Mouse (Mus musculus): Measurements from ENCODE around the gene Sept10. TPM values are rescaled to one million over a fixed set of nuclear protein-coding genes. Genes with fewer than 3 reads are reported as not detected.

Sept10 gene
- 17.0 and 17.1 TPM in 2 replicates for polyA plus RNA-seq (2012; rRNA removed)

GRCm38 (mm10) chr10:59221473-59222270 lies at the start of gene Sept10, which contains the start of gene Sowahc:
Gene Sept10 (minus strand): TSS chr10:59221847.
Gene Sowahc (plus strand): TSS chr10:59221953.

Other genes with a start within 250 kb of the Sept10 start
- gene Sowahc, start 106 bp upstream of the Sept10 start, polyA plus RNA-seq (2012; rRNA removed), result 9.6 and 9.8 TPM in 2 replicates
- gene P4ha1, start 101.4 kb upstream of the Sept10 start, polyA plus RNA-seq (2012; rRNA removed), result 20.1 and 23.4 TPM in 2 replicates
- 6.8 and 7.6 TPM in 2 replicates for gene Gm10273, start 173.8 kb upstream of the Sept10 start, polyA plus RNA-seq (2012; rRNA removed)
- gene Pla2g12b, start 181.8 kb upstream of the Sept10 start, polyA plus RNA-seq (2012; rRNA removed), result not detected in 2 replicates
- gene Oit3, start 219.9 kb upstream of the Sept10 start, polyA plus RNA-seq (2012; rRNA removed), result 0.19 and 0.32 TPM in 2 replicates

All from central nervous system, embryonic 18 days (tissue).